Mouse (Mus musculus): Measurements from ENCODE around the gene Gm3106. TPM values are rescaled to one million over a fixed set of nuclear protein-coding genes. Genes with fewer than 3 reads are reported as not detected.
"Not testable (repeated sequence)": the region's sequence is repeated elsewhere in the genome, so short reads cannot be mapped to it uniquely, and the experiment has no call there.

The Gm3106 gene
- polyA plus RNA-seq (2017; shearing (Covaris generic)), result under 1 TPM in 1 of 2 experiments, not detected in 1; 0.40 TPM

- not testable (repeated sequence) for ATAC-seq
These were observed at the start of gene Gm3106 for GRCm38 (mm10) chr5:94217705-94218104. Gm3106 (plus strand) TSS chr5:94218005.

Other genes starting within 250 kb of the Gm3106 start
- gene BC061212, start 147.5 kb upstream of the Gm3106 start, polyA plus RNA-seq (2017; shearing (Covaris generic)), result not detected
- gene Gm6351, start 141.6 kb upstream of the Gm3106 start, polyA plus RNA-seq (2017; shearing (Covaris generic)), result not detected
- not detected for gene A430089I19Rik, start 88.8 kb downstream of the Gm3106 start, polyA plus RNA-seq (2017; shearing (Covaris generic))
- gene Gm6502, start 96.4 kb downstream of the Gm3106 start, polyA plus RNA-seq (2017; shearing (Covaris generic)), result not detected
- gene AA792892, start 121.7 kb downstream of the Gm3106 start, polyA plus RNA-seq (2017; shearing (Covaris generic)), result not detected
- gene Gm7682, start 227.8 kb downstream of the Gm3106 start, polyA plus RNA-seq (2017; shearing (Covaris generic)), result not detected